Mouse (Mus musculus): ENCODE data around the gene Spats2l.

DNA sequence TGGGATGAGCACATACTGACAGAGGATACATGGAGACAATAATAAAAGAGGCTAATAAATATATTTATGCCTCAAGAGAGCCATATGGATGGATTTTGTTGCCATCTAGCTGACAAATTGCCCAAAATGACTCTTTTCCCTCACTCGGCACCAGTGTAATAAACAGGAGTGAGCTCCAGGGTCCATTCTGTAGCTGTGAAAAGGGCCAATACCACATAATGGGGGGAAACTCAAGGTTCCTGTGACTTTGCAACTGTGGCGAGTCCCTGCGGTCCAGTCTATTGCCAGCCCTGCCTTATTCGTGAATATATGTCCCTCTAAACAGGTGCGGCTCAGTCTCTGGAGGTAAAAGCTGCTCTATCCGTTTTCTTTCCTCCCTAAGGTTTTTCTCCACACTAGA lies 137.6 kb downstream of the Spats2l start:
- TF ChIP-seq EP300 (IDR thresholded peaks at IDR 0.05) (no peak), CTCF (IDR thresholded peaks at IDR 0.05) (no peak)
